Mouse (Mus musculus): ENCODE data around the gene P2rx3. TPM values are rescaled to one million over a fixed set of nuclear protein-coding genes. Genes with fewer than 3 reads are reported as not detected.

The P2rx3 gene
- polyA plus RNA-seq, 1 experiment from 2014 or later: 0.08 TPM

DNA sequence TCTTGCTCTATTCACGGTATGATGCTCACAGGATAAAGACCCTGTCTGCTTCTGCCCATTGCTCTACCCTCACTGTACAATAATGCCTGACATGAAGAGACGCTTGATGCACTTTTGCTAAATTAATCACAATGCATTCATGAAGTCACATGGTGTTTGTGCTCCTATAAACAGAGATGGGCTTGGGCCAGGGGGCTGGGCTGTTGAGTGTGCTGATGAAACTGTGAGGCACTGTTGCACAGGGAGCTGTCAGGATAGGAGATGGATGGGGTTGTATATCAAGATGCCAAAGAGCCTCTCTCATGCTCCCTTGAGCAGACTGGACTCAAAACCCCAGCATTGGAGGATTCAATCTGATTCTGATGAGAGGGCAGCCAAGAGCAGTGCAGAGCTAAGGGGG lies 4.1 kb downstream of the P2rx3 start:
- Histone ChIP-seq H3K9me3 (ENCODE audit: low read length) (no peaks in the 10 kb centered on the region), H3K4me2 (replicated peaks; ENCODE audit: low read depth, low read length) (no peak overlapping the region), H3K4me3 (ENCODE audit: low read depth, low read length) (no peak overlapping the region), H3K9ac (replicated peaks; ENCODE audit: low read depth) (no peak overlapping the region), H3K27me3 (replicated peaks; ENCODE audit: insufficient read depth, low read length) (no peaks in the 10 kb centered on the region), H3K27ac (ENCODE audit: low read length) (no peak overlapping the region), H3K36me3 (ENCODE audit: insufficient read depth, low read length) (no peaks in the 10 kb centered on the region), H3K4me1 (ENCODE audit: insufficient read depth, low read depth, low read length) (peaks cover 8% of the 10 kb centered on the region)
- ATAC-seq (no peak), DNase-seq (ENCODE audit: low spot score) (no peak)
- TF ChIP-seq CTCF (IDR thresholded peaks at IDR 0.05) (no peak), EP300 (IDR thresholded peaks at IDR 0.05) (no peak)
- 70% methylated on average over 2 of the region's 2 CpGs for WGBS

DNA sequence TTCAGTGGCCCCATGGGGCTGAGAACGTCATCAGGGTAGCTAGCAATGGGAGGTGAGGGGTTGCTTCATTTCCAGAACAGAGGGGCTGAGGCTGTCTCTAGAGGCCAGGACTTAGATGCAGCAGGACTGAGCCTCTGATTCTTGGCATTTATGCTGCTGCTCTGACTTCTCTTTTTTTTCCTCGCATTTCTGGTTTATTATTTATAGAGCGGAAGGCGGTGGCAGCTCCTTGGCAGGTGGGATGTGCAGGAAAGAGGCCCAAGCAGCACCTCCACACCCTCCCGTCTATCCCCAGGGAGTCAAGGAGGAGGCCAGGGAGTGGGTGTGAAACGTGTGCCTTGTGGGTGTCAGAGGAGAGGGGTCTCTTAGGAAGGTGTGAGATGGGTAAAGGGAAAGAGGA lies 6.3 kb downstream of the P2rx3 start:
- Histone ChIP-seq H3K27me3 (replicated peaks; ENCODE audit: insufficient read depth, low read length) (no peaks in the 10 kb centered on the region), H3K4me3 (ENCODE audit: low read depth, low read length) (no peak overlapping the region), H3K9me3 (ENCODE audit: low read length) (no peaks in the 10 kb centered on the region), H3K4me1 (ENCODE audit: insufficient read depth, low read depth, low read length) (no peaks in the 10 kb centered on the region), H3K36me3 (ENCODE audit: insufficient read depth, low read length) (no peaks in the 10 kb centered on the region), H3K27ac (ENCODE audit: low read length) (no peak overlapping the region), H3K4me2 (replicated peaks; ENCODE audit: low read depth, low read length) (no peak overlapping the region), H3K9ac (replicated peaks; ENCODE audit: low read depth) (no peak overlapping the region)
- WGBS: 54% methylated on average over 6 of the region's 6 CpGs
- no peak for ATAC-seq
- no peak for TF ChIP-seq EP300 (IDR thresholded peaks at IDR 0.05)
- no peak for TF ChIP-seq CTCF (IDR thresholded peaks at IDR 0.05)
- no peak for DNase-seq (ENCODE audit: low spot score)

DNA sequence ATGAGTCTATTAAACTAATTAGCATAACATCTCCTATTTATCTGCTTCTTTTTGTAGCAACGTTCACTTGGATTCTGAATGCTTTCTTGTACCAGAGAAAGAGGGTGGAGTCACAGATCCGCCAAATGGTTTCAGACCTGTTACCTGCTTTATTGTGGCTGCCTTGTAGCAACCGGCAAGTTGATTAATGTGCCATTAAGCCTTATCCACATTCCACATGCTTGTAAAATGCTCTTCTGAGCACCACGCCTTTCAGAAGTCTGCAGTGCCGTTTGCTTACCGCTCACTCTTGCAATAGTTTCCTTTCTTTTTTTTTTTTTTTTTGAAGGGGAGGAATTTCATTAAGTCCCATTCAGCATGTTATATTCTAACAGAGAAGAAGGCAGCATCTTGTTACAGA lies 7.4 kb downstream of the P2rx3 start:
- 28% methylated on average over 6 of the region's 6 CpGs for WGBS
- no peaks in the 10 kb centered on the region for H3K27me3 ChIP-seq (replicated peaks; ENCODE audit: insufficient read depth, low read length)
- H3K36me3 ChIP-seq (ENCODE audit: insufficient read depth, low read length): no peaks in the 10 kb centered on the region
- H3K4me3 ChIP-seq (ENCODE audit: low read depth, low read length): no peak overlapping the region
- no peak overlapping the region for H3K9ac ChIP-seq (replicated peaks; ENCODE audit: low read depth)
- DNase-seq (ENCODE audit: low spot score) (peak; percentile 44), ATAC-seq (peak; percentile 79)
- no peaks in the 10 kb centered on the region for H3K9me3 ChIP-seq (ENCODE audit: low read length)
- H3K4me1 ChIP-seq (ENCODE audit: insufficient read depth, low read depth, low read length): no peaks in the 10 kb centered on the region
- H3K4me2 ChIP-seq (replicated peaks; ENCODE audit: low read depth, low read length): no peak overlapping the region
- TF ChIP-seq EP300 (IDR thresholded peaks at IDR 0.05) (peak; percentile 43; the same call in 1 of the 2 replicates), CTCF (IDR thresholded peaks at IDR 0.05) (no peak)
- no peak overlapping the region for H3K27ac ChIP-seq (ENCODE audit: low read length)

DNA sequence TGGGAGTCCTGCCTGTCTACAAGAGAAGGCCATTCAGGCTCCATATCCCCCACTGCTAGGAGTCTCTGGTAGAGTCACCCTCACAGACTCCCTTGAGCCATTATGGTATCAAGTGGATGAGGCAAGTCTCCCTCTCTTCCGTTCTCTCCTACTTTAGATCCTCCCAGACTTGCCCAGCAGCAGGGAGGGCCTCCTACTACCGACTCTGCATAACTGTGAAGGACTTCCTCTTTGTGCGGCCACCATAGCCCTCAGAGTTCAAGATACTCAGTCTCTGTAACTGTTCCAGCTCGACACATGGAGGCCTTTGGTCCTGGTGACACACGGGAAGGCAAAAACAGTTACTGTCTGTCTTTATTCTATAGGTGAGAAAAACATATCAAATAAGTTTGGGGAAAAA lies 10.0 kb downstream of the P2rx3 start:
- Histone ChIP-seq H3K4me2 (replicated peaks; ENCODE audit: low read depth, low read length) (no peak overlapping the region), H3K27me3 (replicated peaks; ENCODE audit: insufficient read depth, low read length) (no peaks in the 10 kb centered on the region), H3K9me3 (ENCODE audit: low read length) (no peaks in the 10 kb centered on the region), H3K36me3 (ENCODE audit: insufficient read depth, low read length) (no peaks in the 10 kb centered on the region), H3K27ac (ENCODE audit: low read length) (no peak overlapping the region), H3K9ac (replicated peaks; ENCODE audit: low read depth) (no peak overlapping the region), H3K4me3 (ENCODE audit: low read depth, low read length) (no peak overlapping the region), H3K4me1 (ENCODE audit: insufficient read depth, low read depth, low read length) (no peaks in the 10 kb centered on the region)
- ATAC-seq (no peak), DNase-seq (ENCODE audit: low spot score) (no peak)
- WGBS: 39% methylated on average over 5 of the region's 5 CpGs
- TF ChIP-seq CTCF (IDR thresholded peaks at IDR 0.05): no peak
- no peak for TF ChIP-seq EP300 (IDR thresholded peaks at IDR 0.05)

DNA sequence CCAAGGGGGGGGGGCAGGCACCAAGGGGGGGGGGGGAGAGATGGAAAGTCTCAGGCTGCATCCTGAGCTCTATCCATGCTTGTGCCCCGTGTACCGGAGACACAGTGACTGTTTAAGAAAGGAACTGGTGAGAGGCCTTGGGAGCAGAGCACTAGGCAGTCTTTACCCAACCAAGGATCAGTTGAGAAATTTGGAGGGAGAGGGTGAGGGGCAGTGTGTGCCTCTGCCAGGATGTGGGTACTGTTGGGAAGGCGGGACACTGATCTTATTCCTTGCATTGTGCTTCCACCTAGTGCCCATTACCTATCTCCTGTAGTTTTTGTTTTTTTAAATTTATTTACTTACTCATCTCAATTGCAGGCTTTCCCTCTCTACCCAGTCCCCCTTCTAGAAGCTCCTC lies 11.1 kb downstream of the P2rx3 start:
- ATAC-seq (no peak), DNase-seq (ENCODE audit: low spot score) (no peak)
- no peaks in the 10 kb centered on the region for H3K27me3 ChIP-seq (replicated peaks; ENCODE audit: insufficient read depth, low read length)
- no peak overlapping the region for H3K27ac ChIP-seq (ENCODE audit: low read length)
- no peak for TF ChIP-seq EP300 (IDR thresholded peaks at IDR 0.05)
- TF ChIP-seq CTCF (IDR thresholded peaks at IDR 0.05): no peak
- no peaks in the 10 kb centered on the region for H3K4me1 ChIP-seq (ENCODE audit: insufficient read depth, low read depth, low read length)
- H3K36me3 ChIP-seq (ENCODE audit: insufficient read depth, low read length): no peaks in the 10 kb centered on the region
- WGBS: 64% methylated on average over 3 of the region's 3 CpGs
- no peak overlapping the region for H3K4me3 ChIP-seq (ENCODE audit: low read depth, low read length)
- H3K4me2 ChIP-seq (replicated peaks; ENCODE audit: low read depth, low read length): no peak overlapping the region
- H3K9me3 ChIP-seq (ENCODE audit: low read length): no peaks in the 10 kb centered on the region
- no peak overlapping the region for H3K9ac ChIP-seq (replicated peaks; ENCODE audit: low read depth)

DNA sequence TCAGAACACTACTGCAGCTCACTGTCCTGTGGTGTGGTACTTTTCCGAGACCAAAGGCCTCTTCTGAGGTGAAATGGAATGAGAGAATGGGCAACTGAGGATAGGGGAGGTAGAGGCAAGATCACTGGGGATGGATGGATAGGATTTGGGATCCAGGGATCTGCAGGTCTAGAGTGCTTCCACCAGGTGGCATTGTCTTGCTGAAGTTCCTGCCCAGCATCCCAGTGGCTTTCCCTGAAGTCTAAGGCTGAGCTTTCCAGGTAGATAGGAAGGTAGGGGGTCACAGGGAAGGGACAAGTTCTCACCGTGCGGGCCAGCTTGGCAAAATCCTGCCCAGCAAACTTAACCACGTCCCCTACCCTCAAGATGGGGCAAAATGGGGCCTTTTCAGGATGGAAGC lies 15.2 kb downstream of the P2rx3 start:
- H3K27ac ChIP-seq (ENCODE audit: low read length): no peak overlapping the region
- WGBS: 23% methylated on average over 4 of the region's 4 CpGs
- ATAC-seq (no peak), DNase-seq (ENCODE audit: low spot score) (peak; percentile 67)
- no peaks in the 10 kb centered on the region for H3K27me3 ChIP-seq (replicated peaks; ENCODE audit: insufficient read depth, low read length)
- no peaks in the 10 kb centered on the region for H3K4me1 ChIP-seq (ENCODE audit: insufficient read depth, low read depth, low read length)
- H3K9ac ChIP-seq (replicated peaks; ENCODE audit: low read depth): no peak overlapping the region
- no peaks in the 10 kb centered on the region for H3K9me3 ChIP-seq (ENCODE audit: low read length)
- H3K4me3 ChIP-seq (ENCODE audit: low read depth, low read length): no peak overlapping the region
- TF ChIP-seq CTCF (IDR thresholded peaks at IDR 0.05) (peak; percentile 86), EP300 (IDR thresholded peaks at IDR 0.05) (no peak)
- no peaks in the 10 kb centered on the region for H3K36me3 ChIP-seq (ENCODE audit: insufficient read depth, low read length)
- H3K4me2 ChIP-seq (replicated peaks; ENCODE audit: low read depth, low read length): no peak overlapping the region

DNA sequence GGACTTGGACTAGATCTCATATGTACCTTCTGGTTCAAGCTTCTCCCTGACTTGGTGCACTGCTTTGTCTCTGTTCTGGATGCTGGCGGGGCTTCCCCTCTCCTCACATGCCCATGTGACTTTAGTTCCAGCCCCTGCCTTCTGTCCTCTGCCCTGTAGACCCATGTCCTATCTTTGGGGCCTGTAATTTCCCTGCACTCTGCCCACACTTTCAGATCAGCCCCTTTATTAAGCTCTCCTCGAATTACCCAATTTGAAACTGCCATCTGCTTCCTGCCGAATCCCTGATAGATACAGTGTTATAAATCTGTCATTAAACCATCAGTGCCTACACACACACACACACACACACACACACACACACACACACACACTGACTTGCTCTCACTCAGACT lies 22.7 kb downstream of the P2rx3 start:
- ATAC-seq: no peak
- Histone ChIP-seq H3K4me3 (ENCODE audit: low read depth, low read length) (no peak overlapping the region), H3K27me3 (replicated peaks; ENCODE audit: insufficient read depth, low read length) (no peaks in the 10 kb centered on the region), H3K9me3 (ENCODE audit: low read length) (no peaks in the 10 kb centered on the region), H3K9ac (replicated peaks; ENCODE audit: low read depth) (no peak overlapping the region), H3K36me3 (ENCODE audit: insufficient read depth, low read length) (no peaks in the 10 kb centered on the region), H3K27ac (ENCODE audit: low read length) (no peak overlapping the region), H3K4me2 (replicated peaks; ENCODE audit: low read depth, low read length) (no peak overlapping the region), H3K4me1 (ENCODE audit: insufficient read depth, low read depth, low read length) (no peaks in the 10 kb centered on the region; the same call in 1 of the 2 replicates)
- DNase-seq (ENCODE audit: low spot score): no peak
- TF ChIP-seq EP300 (IDR thresholded peaks at IDR 0.05) (no peak), CTCF (IDR thresholded peaks at IDR 0.05) (no peak)
- WGBS: 59% methylated on average over 3 of the region's 3 CpGs
